Mouse (Mus musculus) embryonic facial prominence, embryonic 12.5 days (tissue): ENCODE measurements around the gene Alkbh1. TPM values are rescaled to one million over a fixed set of nuclear protein-coding genes. Genes with fewer than 3 reads are reported as not detected.
"Not testable (repeated sequence)": the region's sequence is repeated elsewhere in the genome, so short reads cannot be mapped to it uniquely, and the experiment has no call there.

Experiments used
- ATAC-seq: fragments of 200-750 bp; cut with Nextera tagmentation; 2 replicates; pipeline ENCODE4 v1.8.0; 2017; ENCODE audit not compliant: insufficient number of reproducible peaks, insufficient read depth, low FRiP score, low TSS enrichment
- H3K27ac ChIP-seq: fragments of 300-500 bp; sonication (generic); 2 replicates; pipeline ENCODE4 v1.5.1; 2016; ENCODE audit warnings: mild to moderate bottlenecking
- H3K27me3 ChIP-seq: fragments of 300-500 bp; sonication (generic); 2 replicates; pipeline ENCODE4 v1.6.1; 2016; ENCODE audit warnings: mild to moderate bottlenecking, moderate library complexity
- H3K36me3 ChIP-seq: fragments of 300-500 bp; sonication (generic); 2 replicates; pipeline ENCODE4 v1.6.1; 2016; ENCODE audit warnings: mild to moderate bottlenecking
- H3K4me1 ChIP-seq: fragments of 300-500 bp; sonication (generic); 2 replicates; pipeline ENCODE4 v1.6.1; 2016
- H3K4me2 ChIP-seq: fragments of 300-500 bp; sonication (generic); replicated peaks from 2 replicates; pipeline ENCODE4 v1.6.1; 2016; ENCODE audit warnings: mild to moderate bottlenecking, moderate library complexity
- H3K4me3 ChIP-seq: fragments of 300-500 bp; sonication (generic); 2 replicates; pipeline ENCODE4 v1.5.1; 2016; ENCODE audit warnings: mild to moderate bottlenecking
- H3K9ac ChIP-seq: fragments of 300-500 bp; sonication (generic); 2 replicates; pipeline ENCODE4 v1.6.1; 2016; ENCODE audit warnings: mild to moderate bottlenecking, moderate library complexity
- H3K9me3 ChIP-seq: fragments of 300-500 bp; sonication (generic); 2 replicates; pipeline ENCODE4 v1.6.1; 2016; ENCODE audit warnings: mild to moderate bottlenecking, moderate library complexity
- WGBS: fragments of 180-500 bp; shearing (Covaris S2); methylation state at CpG from one replicate; pipeline ENCODE4 v1.1.7; 2016; 5-methylcytosine and 5-hydroxymethylcytosine counted together
- polyA plus RNA-seq: library from polyadenylated mRNA; unstranded; fragments of >200 nt; fragmentation: Nextera tagmentation; extraction: Ambion mirVana; gene quantifications from 2 replicates; pipeline ENCODE4 v1.2.1, GENCODE M21; 2016

Gene Alkbh1
- polyA plus RNA-seq = 73.2 and 76.0 TPM in 2 replicates

GRCm38 (mm10) chr12:87443700-87444122, at the start of gene Alkbh1, which contains the start of gene Slirp:
Gene Alkbh1 (minus strand): TSS chr12:87444017.
Gene Slirp (plus strand): TSS chr12:87443896.
- Histone ChIP-seq H3K9me3 (no peaks in the 10 kb centered on the region), H3K27ac (peak within 1 kb of the TSS; percentile 84), H3K4me3 (peak within 1 kb of the TSS; percentile 99), H3K36me3 (peaks cover 48% of the 10 kb centered on the region), H3K27me3 (no peaks in the 10 kb centered on the region), H3K4me1 (peaks cover 17% of the 10 kb centered on the region), H3K4me2 (peak within 1 kb of the TSS; percentile 65), H3K9ac (peak within 1 kb of the TSS; percentile 91)
- ATAC-seq = peak; percentile 88
- under 1% methylated on average over 28 of the region's 28 CpGs for WGBS

- H3K27ac ChIP-seq, H3K4me2 ChIP-seq, H3K27me3 ChIP-seq, H3K4me1 ChIP-seq, H3K9me3 ChIP-seq, ATAC-seq, H3K4me3 ChIP-seq, H3K36me3 ChIP-seq, H3K9ac ChIP-seq: not testable (repeated sequence)
- 44% methylated on average over 2 of the region's 2 CpGs for WGBS
Measured at GRCm38 (mm10) chr12:87488683-87489082, 44.9 kb upstream of the Alkbh1 start.

- 0 out of 2 replicates have a peak, but pooled peaks have one; percentile 22 for ATAC-seq
Measured at GRCm38 (mm10) chr12:87482482-87482881, 38.7 kb upstream of the Alkbh1 start.

GRCm38 (mm10) chr12:87474756-87475155, 30.9 kb upstream of the Alkbh1 start:
- H3K27ac ChIP-seq = no peak overlapping the region
- no peaks in the 10 kb centered on the region for H3K27me3 ChIP-seq
- no peaks in the 10 kb centered on the region; the same call in 1 of the 2 replicates for H3K36me3 ChIP-seq
- H3K9me3 ChIP-seq = no peaks in the 10 kb centered on the region
- no peak for ATAC-seq
- no peak overlapping the region for H3K4me2 ChIP-seq
- peaks cover 9% of the 10 kb centered on the region for H3K4me1 ChIP-seq
- H3K9ac ChIP-seq = no peak overlapping the region
- no peak overlapping the region for H3K4me3 ChIP-seq
- WGBS = 76% methylated on average over 3 of the region's 3 CpGs

More at GRCm38 (mm10) chr12:87482482-87482881, 38.7 kb upstream of the Alkbh1 start:
- not testable (repeated sequence) for H3K9me3 ChIP-seq, H3K36me3 ChIP-seq, H3K4me2 ChIP-seq, H3K4me3 ChIP-seq, H3K9ac ChIP-seq, H3K27ac ChIP-seq, H3K4me1 ChIP-seq, H3K27me3 ChIP-seq
- 75% methylated on average over 5 of the region's 5 CpGs for WGBS

- Histone ChIP-seq H3K27ac (peak within 1 kb of the TSS; percentile 91), H3K4me1 (peaks cover 9% of the 10 kb centered on the region), H3K4me2 (peak within 1 kb of the TSS; percentile 56), H3K9ac (peak within 1 kb of the TSS; percentile 87), H3K36me3 (peaks cover 15% of the 10 kb centered on the region), H3K4me3 (peak within 1 kb of the TSS; percentile 77), H3K27me3 (no peaks in the 10 kb centered on the region), H3K9me3 (no peaks in the 10 kb centered on the region)
- ATAC-seq = peak; percentile 95
- 3% methylated on average over 45 of the region's 45 CpGs for WGBS
Measured at GRCm38 (mm10) chr12:87471964-87472786, 28.4 kb upstream of the Alkbh1 start, which contains the start of gene Snw1. Gene Snw1 (minus strand): TSS chr12:87472274.

GRCm38 (mm10) chr12:87471421-87471963, 27.7 kb upstream of the Alkbh1 start:
- H3K27me3 ChIP-seq = no peaks in the 10 kb centered on the region
- no peak for ATAC-seq
- peaks cover 21% of the 10 kb centered on the region for H3K36me3 ChIP-seq
- H3K27ac ChIP-seq = peak overlapping the region; percentile 91
- WGBS = under 1% methylated on average over 19 of the region's 19 CpGs
- no peaks in the 10 kb centered on the region for H3K9me3 ChIP-seq
- H3K4me3 ChIP-seq = peak overlapping the region; percentile 77
- H3K4me2 ChIP-seq = peak overlapping the region; percentile 56
- H3K4me1 ChIP-seq = peaks cover 9% of the 10 kb centered on the region
- peak overlapping the region; percentile 87 for H3K9ac ChIP-seq

- Histone ChIP-seq H3K9ac (peak overlapping the region; percentile 87; the same call in 1 of the 2 replicates), H3K36me3 (peaks cover 26% of the 10 kb centered on the region), H3K4me1 (peaks cover 9% of the 10 kb centered on the region), H3K9me3 (no peaks in the 10 kb centered on the region), H3K4me3 (peak overlapping the region; percentile 77), H3K4me2 (peak overlapping the region; percentile 56), H3K27ac (no peak overlapping the region), H3K27me3 (no peaks in the 10 kb centered on the region)
- 57% methylated on average over 7 of the region's 7 CpGs for WGBS
- ATAC-seq = no peak
Measured at GRCm38 (mm10) chr12:87470263-87471136, 26.7 kb upstream of the Alkbh1 start.

GRCm38 (mm10) chr12:87464678-87465297, 21.0 kb upstream of the Alkbh1 start:
- H3K4me1 ChIP-seq = no peaks in the 10 kb centered on the region
- H3K27me3 ChIP-seq = no peaks in the 10 kb centered on the region
- no peak overlapping the region for H3K9ac ChIP-seq
- no peak overlapping the region for H3K27ac ChIP-seq
- WGBS = 87% methylated on average over 6 of the region's 6 CpGs
- peaks cover 69% of the 10 kb centered on the region for H3K36me3 ChIP-seq
- H3K9me3 ChIP-seq = no peaks in the 10 kb centered on the region
- no peak overlapping the region for H3K4me3 ChIP-seq
- H3K4me2 ChIP-seq = no peak overlapping the region
- ATAC-seq = no peak

- no peaks in the 10 kb centered on the region for H3K27me3 ChIP-seq
- no peak overlapping the region for H3K4me2 ChIP-seq
- H3K9me3 ChIP-seq = no peaks in the 10 kb centered on the region
- peaks cover 6% of the 10 kb centered on the region; the same call in 1 of the 2 replicates for H3K4me1 ChIP-seq
- WGBS = 93% methylated on average over 9 of the region's 9 CpGs
- H3K4me3 ChIP-seq = no peak overlapping the region
- ATAC-seq = no peak
- H3K27ac ChIP-seq = no peak overlapping the region
- H3K9ac ChIP-seq = no peak overlapping the region
- peaks cover 77% of the 10 kb centered on the region for H3K36me3 ChIP-seq
Measured at GRCm38 (mm10) chr12:87449456-87449855, 5.6 kb upstream of the Alkbh1 start.

GRCm38 (mm10) chr12:87444211-87444610, 394 bp upstream of the Alkbh1 start:
- H3K4me3 ChIP-seq = peak overlapping the region; percentile 99
- peak overlapping the region; percentile 65 for H3K4me2 ChIP-seq
- peak overlapping the region; percentile 91 for H3K9ac ChIP-seq
- H3K36me3 ChIP-seq = peaks cover 46% of the 10 kb centered on the region
- no peak for ATAC-seq
- H3K27me3 ChIP-seq = no peaks in the 10 kb centered on the region
- peaks cover 17% of the 10 kb centered on the region for H3K4me1 ChIP-seq
- no peak overlapping the region for H3K27ac ChIP-seq
- 3% methylated on average over 16 of the region's 16 CpGs for WGBS
- no peaks in the 10 kb centered on the region for H3K9me3 ChIP-seq
